Mouse (Mus musculus): Measurements from ENCODE around the gene Setd4. TPM values are rescaled to one million over a fixed set of nuclear protein-coding genes. Genes with fewer than 3 reads are reported as not detected.

Setd4 gene
- polyA plus RNA-seq (2012; rRNA removed) (3.6 and 4.1 TPM in 2 replicates), polyA plus RNA-seq (2014; fragmentation: Nextera tagmentation; extraction: Ambion mirVana) (3.6 and 4.0 TPM in 2 replicates)

DNA sequence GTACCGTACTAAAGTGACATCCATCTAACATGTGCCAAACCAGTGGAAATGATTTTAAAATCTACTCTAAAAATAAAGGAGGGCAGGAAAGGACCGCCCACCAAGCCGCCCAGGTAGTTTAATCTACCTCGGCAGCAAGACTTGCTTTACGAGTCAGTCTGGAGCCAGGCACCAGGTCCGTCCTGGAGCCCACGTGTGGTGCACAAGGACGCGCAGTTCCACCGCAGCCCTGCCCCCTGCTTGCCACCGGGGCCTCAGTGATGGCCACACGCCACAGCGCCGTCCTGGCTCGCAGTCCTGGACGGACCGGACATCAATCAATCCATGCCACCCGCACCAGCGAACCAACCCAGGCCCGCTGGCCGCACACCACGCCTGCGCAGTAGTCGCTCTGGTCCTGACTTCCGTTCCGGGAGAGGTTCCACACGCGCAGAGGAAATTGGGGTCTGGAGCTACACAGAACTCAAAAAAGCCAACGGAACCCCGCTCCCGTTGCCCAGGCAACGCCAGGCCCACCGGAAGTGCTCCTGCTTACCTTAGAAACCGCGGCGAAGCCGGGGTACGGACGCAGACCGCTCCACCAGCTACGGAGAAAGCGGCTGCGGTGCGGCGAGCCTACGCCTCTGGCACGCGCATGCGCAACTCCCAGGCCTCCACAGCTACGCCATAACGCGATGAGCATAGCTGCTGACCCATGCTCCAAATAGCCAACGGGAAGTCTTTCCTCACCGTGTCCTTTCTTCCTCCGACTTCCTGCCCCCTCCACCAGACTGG, at the start of gene Setd4:
Gene Setd4, minus strand, starts transcription at position 625 of the 774 bp plus-strand sequence.
- WGBS (ENCODE audit: insufficient replicate concordance) = under 1% methylated on average over 55 of the region's 55 CpGs
- ATAC-seq (ENCODE audit: insufficient read depth) (peak; percentile 85), DNase-seq (ENCODE audit: low read depth in 3 of 3, low spot score in 3 of 3) (peak; percentile 70 to 74 (median 70))
- Histone ChIP-seq H3K36me3 (replicated peaks; ENCODE audit: control insufficient read depth, insufficient read depth, low read depth) (no peaks in the 10 kb centered on the region), H3K9ac (replicated peaks) (peak within 1 kb of the TSS; percentile 75), H3K9me3 (ENCODE audit: control insufficient read depth, low read length) (no peaks in the 10 kb centered on the region), H3K4me3 (ENCODE audit: insufficient read depth in 1 of 2, low read depth in 2 of 2, low read length in 2 of 2) (peak within 1 kb of the TSS; percentile 69 to 83), H3K27ac (peak within 1 kb of the TSS; percentile 26), H3K4me1 (replicated peaks; ENCODE audit: control insufficient read depth in 2 of 2, insufficient read depth in 2 of 2, low read length in 1 of 2) (peaks cover 16 to 26% of the 10 kb centered on the region in 2 experiments), H3K27me3 (ENCODE audit: control insufficient read depth, insufficient read depth, low read length) (no peaks in the 10 kb centered on the region; the same call in 1 of the 2 replicates), H3K4me2 (ENCODE audit: low read depth) (peak within 1 kb of the TSS; percentile 97)
- TF ChIP-seq CTCF (IDR thresholded peaks at IDR 0.05; ENCODE audit: low read depth) (no peak; the same call in 1 of the 2 replicates), EP300 (IDR thresholded peaks at IDR 0.05; ENCODE audit: low read depth) (no peak)

DNA sequence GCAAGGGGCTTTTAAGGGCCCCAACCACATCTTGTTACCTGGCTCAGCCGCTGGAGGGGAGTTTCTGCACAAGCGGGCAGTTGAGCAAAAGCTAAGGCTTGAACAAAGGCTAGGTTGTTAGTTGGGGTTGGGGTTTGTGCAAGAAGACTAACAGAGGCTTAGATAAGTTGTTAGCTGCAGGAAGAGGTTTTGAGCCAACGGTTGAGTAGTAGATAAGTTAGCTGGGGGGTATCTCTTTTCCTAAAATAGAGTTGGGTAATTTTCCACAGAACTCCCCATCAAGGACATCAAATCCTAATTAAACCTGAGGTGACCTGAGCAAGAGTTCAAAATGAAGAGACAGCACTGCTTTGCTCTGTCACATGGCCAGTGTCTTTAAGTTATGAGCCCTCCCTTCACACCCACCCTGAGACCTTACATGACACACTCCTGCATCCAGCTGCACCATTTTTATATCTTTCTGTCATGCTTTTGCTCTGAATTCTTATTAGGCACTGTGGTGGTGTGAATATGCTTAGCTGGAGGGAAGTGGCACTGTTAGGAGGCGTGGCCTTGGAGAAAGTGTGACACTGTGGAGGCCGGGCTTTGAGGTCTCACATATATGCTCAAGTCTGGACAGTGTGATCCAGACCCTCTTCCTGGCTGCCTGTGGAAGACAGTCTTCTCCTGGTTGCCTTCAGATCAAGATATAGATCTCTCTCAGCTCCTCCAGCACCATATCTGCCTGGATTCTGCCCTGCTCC, 44.7 kb upstream of the Setd4 start:
- no peak for ATAC-seq (ENCODE audit: insufficient read depth)
- H3K27me3 ChIP-seq (ENCODE audit: control insufficient read depth, insufficient read depth, low read length) = no peaks in the 10 kb centered on the region

DNA sequence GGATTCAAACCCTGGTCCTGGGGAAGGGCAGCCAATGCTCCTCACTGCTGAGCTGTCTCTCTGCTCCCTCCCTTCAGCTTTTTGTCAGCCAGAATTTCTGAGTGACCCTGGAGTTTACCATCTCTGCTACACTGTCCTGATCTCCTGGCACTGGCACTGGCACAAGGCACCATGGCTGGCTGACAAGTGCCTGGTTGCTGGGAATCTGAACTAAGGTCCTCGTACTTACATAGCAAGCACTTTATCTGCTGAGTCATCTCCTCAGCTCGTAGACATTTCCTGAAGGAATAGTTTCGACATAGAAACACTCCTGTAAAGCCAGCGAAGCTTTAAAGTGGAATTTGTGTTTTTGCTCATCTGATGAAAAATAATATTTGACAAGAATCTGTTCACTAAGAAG, 40.1 kb upstream of the Setd4 start:
- ATAC-seq (ENCODE audit: insufficient read depth) (no peak), DNase-seq (ENCODE audit: low read depth in 3 of 3, low spot score in 3 of 3) (no peak)
- H3K4me1 ChIP-seq (replicated peaks; ENCODE audit: control insufficient read depth in 2 of 2, insufficient read depth in 2 of 2, low read length in 1 of 2) = no peaks in the 10 kb centered on the region
- H3K4me2 ChIP-seq (ENCODE audit: low read depth) = no peak overlapping the region
- no peak overlapping the region for H3K4me3 ChIP-seq (ENCODE audit: insufficient read depth in 1 of 2, low read depth in 2 of 2, low read length in 2 of 2)
- H3K36me3 ChIP-seq (replicated peaks; ENCODE audit: control insufficient read depth, insufficient read depth, low read depth) = no peaks in the 10 kb centered on the region
- 17% methylated on average over 4 of the region's 4 CpGs for WGBS (ENCODE audit: insufficient replicate concordance)
- H3K27me3 ChIP-seq (ENCODE audit: control insufficient read depth, insufficient read depth, low read length) = no peaks in the 10 kb centered on the region
- TF ChIP-seq EP300 (IDR thresholded peaks at IDR 0.05; ENCODE audit: low read depth) (no peak), CTCF (IDR thresholded peaks at IDR 0.05; ENCODE audit: low read depth) (no peak)
- no peak overlapping the region for H3K27ac ChIP-seq
- H3K9me3 ChIP-seq (ENCODE audit: control insufficient read depth, low read length) = no peaks in the 10 kb centered on the region
- no peak overlapping the region for H3K9ac ChIP-seq (replicated peaks)

More for the DNA sequence above, 44.7 kb upstream of the Setd4 start:
- TF ChIP-seq CTCF (IDR thresholded peaks at IDR 0.05; ENCODE audit: low read depth) (no peak), EP300 (IDR thresholded peaks at IDR 0.05; ENCODE audit: low read depth) (no peak)
- Histone ChIP-seq H3K4me1 (replicated peaks; ENCODE audit: control insufficient read depth in 2 of 2, insufficient read depth in 2 of 2, low read length in 1 of 2) (no peaks in the 10 kb centered on the region), H3K27ac (no peak overlapping the region), H3K36me3 (replicated peaks; ENCODE audit: control insufficient read depth, insufficient read depth, low read depth) (no peaks in the 10 kb centered on the region), H3K9me3 (ENCODE audit: control insufficient read depth, low read length) (no peaks in the 10 kb centered on the region), H3K9ac (replicated peaks) (no peak overlapping the region), H3K4me2 (ENCODE audit: low read depth) (no peak overlapping the region), H3K4me3 (ENCODE audit: insufficient read depth in 1 of 2, low read depth in 2 of 2, low read length in 2 of 2) (no peak overlapping the region)
- DNase-seq (ENCODE audit: low read depth in 3 of 3, low spot score in 3 of 3) = no peak
- 31% methylated on average over 5 of the region's 5 CpGs for WGBS (ENCODE audit: insufficient replicate concordance)

DNA sequence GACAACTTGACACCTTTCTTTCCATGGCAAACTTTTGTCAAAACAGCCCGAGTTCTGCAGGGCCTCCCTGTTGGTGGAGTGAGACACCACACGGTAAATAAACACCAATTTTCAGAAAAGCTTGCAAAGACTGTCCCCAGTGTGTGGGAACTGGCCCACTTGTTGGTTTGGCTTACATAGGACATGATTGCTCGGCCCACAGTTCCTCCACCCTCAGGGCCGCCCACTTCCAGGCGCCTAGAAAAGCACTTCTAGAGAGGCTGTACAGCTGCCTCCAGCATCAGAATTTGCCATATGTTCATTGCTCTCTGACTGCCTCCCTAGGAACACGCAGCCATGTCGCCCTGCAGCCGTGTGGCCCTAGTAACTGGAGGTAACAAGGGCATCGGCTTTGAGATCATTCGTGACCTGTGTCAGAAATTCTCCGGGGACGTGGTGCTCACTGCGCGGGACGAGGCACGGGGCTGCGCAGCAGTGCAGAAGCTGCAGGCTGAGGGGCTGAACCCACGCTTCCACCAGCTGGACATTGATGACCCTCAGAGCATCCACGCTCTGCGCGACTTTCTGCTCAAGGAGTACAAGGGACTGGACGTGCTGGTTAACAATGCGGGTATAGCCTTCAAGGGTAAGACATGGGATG, 24.0 kb upstream of the Setd4 start, which contains the start of gene Gm5678:
Gene Gm5678, plus strand, starts transcription at position 337 of the 640 bp plus-strand sequence.
- DNase-seq (ENCODE audit: low read depth in 3 of 3, low spot score in 3 of 3) = no peak
- no peak within 1 kb of the TSS for H3K9ac ChIP-seq (replicated peaks)
- WGBS (ENCODE audit: insufficient replicate concordance) = 74% methylated on average over 23 of the region's 23 CpGs

More for the DNA sequence above, 24.0 kb upstream of the Setd4 start, which contains the start of gene Gm5678:
- H3K4me2 ChIP-seq (ENCODE audit: low read depth) = no peak within 1 kb of the TSS
- no peak for TF ChIP-seq EP300 (IDR thresholded peaks at IDR 0.05; ENCODE audit: low read depth)
- TF ChIP-seq CTCF (IDR thresholded peaks at IDR 0.05; ENCODE audit: low read depth) = no peak
- no peaks in the 10 kb centered on the region for H3K27me3 ChIP-seq (ENCODE audit: control insufficient read depth, insufficient read depth, low read length)
- no peak for ATAC-seq (ENCODE audit: insufficient read depth)
- H3K4me3 ChIP-seq (ENCODE audit: insufficient read depth in 1 of 2, low read depth in 2 of 2, low read length in 2 of 2) = no peak within 1 kb of the TSS
- no peaks in the 10 kb centered on the region for H3K4me1 ChIP-seq (replicated peaks; ENCODE audit: control insufficient read depth in 2 of 2, insufficient read depth in 2 of 2, low read length in 1 of 2)
- no peaks in the 10 kb centered on the region for H3K9me3 ChIP-seq (ENCODE audit: control insufficient read depth, low read length)
- no peak within 1 kb of the TSS for H3K27ac ChIP-seq
- no peaks in the 10 kb centered on the region for H3K36me3 ChIP-seq (replicated peaks; ENCODE audit: control insufficient read depth, insufficient read depth, low read depth)

Measured in liver, embryonic 14.5 days (tissue).